Comparison of ENCODE assay signal across 23 mouse cellular contexts in the genomic region with DNA sequence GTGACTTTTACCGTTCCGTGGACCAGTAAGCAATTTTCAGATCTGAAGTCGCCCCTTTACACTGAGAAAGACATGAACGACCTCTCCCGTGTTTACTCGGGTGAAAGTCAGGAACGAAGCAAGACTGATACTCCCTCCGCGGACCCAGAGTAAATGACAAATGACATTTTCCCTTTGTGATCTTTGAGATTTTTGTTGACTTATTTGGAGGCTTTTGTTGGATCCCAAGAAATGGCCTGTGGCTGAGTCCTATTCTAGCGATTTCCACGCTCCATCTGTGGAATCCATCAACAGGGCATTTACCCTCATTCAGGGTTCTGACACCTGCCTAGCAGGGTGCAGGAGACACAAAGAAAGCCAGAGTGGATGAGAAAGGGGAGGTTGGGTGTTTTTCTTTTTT. TPM values are rescaled to one million over a fixed set of nuclear protein-coding genes. Genes with fewer than 3 reads are reported as not detected.
DNase-seq lines count a peak whose midpoint lies in the region; ATAC-seq and TF ChIP-seq lines count a peak whose summit lies in the region.
"Had no signal": no experiment of that assay in that cellular context is flagged by ENCODE, and none has a peak within 500 bp of the region (broad histone marks: within the 10 kb centered on the region; RNA-seq: fewer than 3 reads in every experiment).

No protein-coding gene starts in this region.

- no peak overlapping the region for H3K9ac ChIP-seq in forebrain, postnatal 0 days
- no peak overlapping the region for H3K9ac ChIP-seq in forebrain, embryonic 13.5 days
- no peak overlapping the region for H3K9ac ChIP-seq in hindbrain, embryonic 12.5 days
- no peak overlapping the region for H3K9ac ChIP-seq in midbrain, embryonic 12.5 days (replicated peaks)
- no peak overlapping the region for H3K9ac ChIP-seq in neural tube, embryonic 12.5 days
- H3K9ac ChIP-seq: forebrain, embryonic 12.5 days; hindbrain, embryonic 15.5 days; limb, embryonic 15.5 days; liver, embryonic 15.5 days had no signal

- H3K36me3 ChIP-seq in forebrain, postnatal 0 days (ENCODE audit: insufficient read depth): no peaks in the 10 kb centered on the region
- no peaks in the 10 kb centered on the region for H3K36me3 ChIP-seq in forebrain, embryonic 13.5 days (ENCODE audit: poor library complexity, severe bottlenecking)
- no peaks in the 10 kb centered on the region for H3K36me3 ChIP-seq in hindbrain, embryonic 12.5 days
- no peaks in the 10 kb centered on the region; the same call in 1 of the 2 replicates for H3K36me3 ChIP-seq in midbrain, embryonic 12.5 days
- no peaks in the 10 kb centered on the region for H3K36me3 ChIP-seq in neural tube, embryonic 12.5 days
- H3K36me3 ChIP-seq: forebrain, embryonic 12.5 days; hindbrain, embryonic 15.5 days; limb, embryonic 15.5 days; liver, embryonic 15.5 days had no signal

- H3K4me1 ChIP-seq in forebrain, postnatal 0 days (ENCODE audit: insufficient read depth): no peaks in the 10 kb centered on the region
- no peaks in the 10 kb centered on the region for H3K4me1 ChIP-seq in forebrain, embryonic 13.5 days
- peaks cover 29% of the 10 kb centered on the region for H3K4me1 ChIP-seq in hindbrain, embryonic 12.5 days
- H3K4me1 ChIP-seq in midbrain, embryonic 12.5 days: peaks cover 43% of the 10 kb centered on the region; the same call in 1 of the 2 replicates
- peaks cover 33% of the 10 kb centered on the region for H3K4me1 ChIP-seq in neural tube, embryonic 12.5 days
- H3K4me1 ChIP-seq: limb, embryonic 15.5 days; liver, embryonic 15.5 days had no signal

- peak; percentile 34 for DNase-seq in forebrain, postnatal 0 days
- DNase-seq in cerebellum, adult 9-11 months: no peak
- DNase-seq in thymus, postnatal 25 days: no peak
- no peak for DNase-seq in layer of hippocampus, adult 9-10 months (ENCODE audit: low spot score)
- DNase-seq: adrenal gland, postnatal 14 days; cerebellum, adult 11 months; cerebellum, postnatal 25 days; kidney, adult 11 months; kidney, postnatal 14 days; right cerebral cortex, adult 18-20 months; thymus, postnatal 14 days had no signal

- no peak overlapping the region for H3K4me2 ChIP-seq in forebrain, postnatal 0 days (ENCODE audit: low read depth)
- H3K4me2 ChIP-seq in forebrain, embryonic 13.5 days: no peak overlapping the region
- peak overlapping the region; percentile 8 for H3K4me2 ChIP-seq in hindbrain, embryonic 12.5 days (replicated peaks)
- peak overlapping the region; percentile 28 for H3K4me2 ChIP-seq in midbrain, embryonic 12.5 days (replicated peaks)
- H3K4me2 ChIP-seq in neural tube, embryonic 12.5 days (replicated peaks): peak overlapping the region; percentile 24; the same call in 1 of the 2 replicates
- H3K4me2 ChIP-seq: forebrain, embryonic 12.5 days; hindbrain, embryonic 15.5 days; limb, embryonic 15.5 days; liver, embryonic 15.5 days had no signal

- ATAC-seq in forebrain, postnatal 0 days: no peak
- ATAC-seq in forebrain, embryonic 13.5 days: no peak
- ATAC-seq in hindbrain, embryonic 12.5 days (ENCODE audit: low FRiP score): peak; percentile 77
- peak; percentile 88 for ATAC-seq in midbrain, embryonic 12.5 days (ENCODE audit: low FRiP score, low read depth)
- peak; percentile 81 for ATAC-seq in neural tube, embryonic 12.5 days (ENCODE audit: low FRiP score, low read depth)

- peaks cover 91% of the 10 kb centered on the region for H3K27me3 ChIP-seq in forebrain, postnatal 0 days (ENCODE audit: insufficient read depth, low read length)
- H3K27me3 ChIP-seq in forebrain, embryonic 13.5 days: peaks cover 95% of the 10 kb centered on the region
- H3K27me3 ChIP-seq in hindbrain, embryonic 12.5 days: peaks cover 72% of the 10 kb centered on the region
- H3K27me3 ChIP-seq in midbrain, embryonic 12.5 days: peaks cover 71% of the 10 kb centered on the region
- H3K27me3 ChIP-seq in neural tube, embryonic 12.5 days (replicated peaks): peaks cover 37% of the 10 kb centered on the region

- no peak overlapping the region for H3K27ac ChIP-seq in forebrain, postnatal 0 days (ENCODE audit: low read depth, low read length)
- no peak overlapping the region for H3K27ac ChIP-seq in forebrain, embryonic 13.5 days
- peak overlapping the region; percentile 60; the same call in 1 of the 2 replicates for H3K27ac ChIP-seq in hindbrain, embryonic 12.5 days
- H3K27ac ChIP-seq in midbrain, embryonic 12.5 days (replicated peaks): peak overlapping the region; percentile 68; the same call in 1 of the 2 replicates
- H3K27ac ChIP-seq in neural tube, embryonic 12.5 days: no peak overlapping the region
- H3K27ac ChIP-seq: forebrain, embryonic 12.5 days; hindbrain, embryonic 15.5 days; layer of hippocampus, adult 2 months; limb, embryonic 15.5 days; liver, embryonic 15.5 days had no signal

- H3K4me3 ChIP-seq in forebrain, postnatal 0 days (ENCODE audit: low read depth, low read length): no peak overlapping the region
- no peak overlapping the region for H3K4me3 ChIP-seq in forebrain, embryonic 13.5 days
- no peak overlapping the region for H3K4me3 ChIP-seq in hindbrain, embryonic 12.5 days
- H3K4me3 ChIP-seq in midbrain, embryonic 12.5 days: peak overlapping the region; percentile 5; the same call in 1 of the 2 replicates
- no peak overlapping the region for H3K4me3 ChIP-seq in neural tube, embryonic 12.5 days
- H3K4me3 ChIP-seq: forebrain, embryonic 12.5 days; hindbrain, embryonic 15.5 days; layer of hippocampus, adult 2 months; limb, embryonic 15.5 days; liver, embryonic 15.5 days had no signal

- 2% methylated on average over 11 of the region's 11 CpGs for WGBS in forebrain, postnatal 0 days
- WGBS in forebrain, embryonic 13.5 days: 2% methylated on average over 11 of the region's 11 CpGs
- WGBS in hindbrain, embryonic 12.5 days: 1% methylated on average over 11 of the region's 11 CpGs
- 2% methylated on average over 11 of the region's 11 CpGs for WGBS in midbrain, embryonic 12.5 days
- 2% methylated on average over 11 of the region's 11 CpGs for WGBS in neural tube, embryonic 12.5 days

- no peaks in the 10 kb centered on the region for H3K9me3 ChIP-seq in forebrain, postnatal 0 days (ENCODE audit: low read length)
- H3K9me3 ChIP-seq in forebrain, embryonic 13.5 days (replicated peaks): no peaks in the 10 kb centered on the region
- no peaks in the 10 kb centered on the region for H3K9me3 ChIP-seq in hindbrain, embryonic 12.5 days (replicated peaks)
- H3K9me3 ChIP-seq in midbrain, embryonic 12.5 days: no peaks in the 10 kb centered on the region
- H3K9me3 ChIP-seq in neural tube, embryonic 12.5 days: no peaks in the 10 kb centered on the region
- H3K9me3 ChIP-seq: forebrain, embryonic 12.5 days; hindbrain, embryonic 15.5 days; limb, embryonic 15.5 days; liver, embryonic 15.5 days had no signal

- no peak for TF ChIP-seq CTCF in forebrain, postnatal 0 days (IDR thresholded peaks at IDR 0.05; ENCODE audit: low read depth)

RNA-seq across cellular contexts. Expression of gene Pax3, which starts 57.6 kb away (rescaled TPM):
- total RNA-seq in forebrain, postnatal 0 days (2014; rRNA removed): 0.15 and 0.19 TPM in 2 replicates
- polyA plus RNA-seq in forebrain, postnatal 0 days (2015; fragmentation: Nextera tagmentation; extraction: Ambion mirVana): 0.04 and 0.40 TPM in 2 replicates
- 0.53 and 0.65 TPM in 2 replicates for polyA plus RNA-seq in forebrain, embryonic 13.5 days (2015; fragmentation: Nextera tagmentation; extraction: Ambion mirVana)
- 32.7 and 37.5 TPM in 2 replicates for polyA plus RNA-seq in hindbrain, embryonic 12.5 days (2016; fragmentation: Nextera tagmentation; extraction: Ambion mirVana)
- polyA plus RNA-seq in midbrain, embryonic 12.5 days (2016; fragmentation: Nextera tagmentation; extraction: Ambion mirVana): 53.6 and 61.9 TPM in 2 replicates
- polyA plus RNA-seq in neural tube, embryonic 12.5 days (2016; fragmentation: Nextera tagmentation; extraction: Ambion mirVana): 44.6 and 45.4 TPM in 2 replicates
- total RNA-seq: adrenal gland, postnatal 14 days; layer of hippocampus, adult 2 months; left cerebral cortex, postnatal 36 days had no signal
- polyA plus RNA-seq: lung, embryonic 16.5 days; small intestine, adult 2 months had no signal

Comparison
In these comparisons a context has a peak if more than half of its experiments do, and no peak if none do; other contexts are left out.
1. ATAC-seq: peak in hindbrain, embryonic 12.5 days (single experiment), midbrain, embryonic 12.5 days (single experiment) and neural tube, embryonic 12.5 days (single experiment); none in forebrain, postnatal 0 days (single experiment) and forebrain, embryonic 13.5 days (single experiment).
2. H3K27ac ChIP-seq: peak in hindbrain, embryonic 12.5 days (single experiment) and midbrain, embryonic 12.5 days (single experiment); none in forebrain, postnatal 0 days (single experiment), forebrain, embryonic 13.5 days (single experiment) and neural tube, embryonic 12.5 days (single experiment).
3. H3K4me2 ChIP-seq: peak in hindbrain, embryonic 12.5 days (single experiment), midbrain, embryonic 12.5 days (single experiment) and neural tube, embryonic 12.5 days (single experiment); none in forebrain, postnatal 0 days (single experiment) and forebrain, embryonic 13.5 days (single experiment).
4. RNA of gene Pax3, which starts 57.6 kb away (polyA plus RNA-seq): 53.6 to 61.9 TPM in midbrain, embryonic 12.5 days, 44.6 to 45.4 TPM in neural tube, embryonic 12.5 days and 32.7 to 37.5 TPM in hindbrain, embryonic 12.5 days; 0.53 to 0.65 TPM in forebrain, embryonic 13.5 days and 0.04 to 0.40 TPM in forebrain, postnatal 0 days; every median in the first group is over 10 times any median in the second.